Mouse (Mus musculus): Measurements from ENCODE around the gene Aasdhppt. TPM values are rescaled to one million over a fixed set of nuclear protein-coding genes. Genes with fewer than 3 reads are reported as not detected.

Gene Aasdhppt
- polyA plus RNA-seq, 1 experiment: 5.4 TPM

DNA sequence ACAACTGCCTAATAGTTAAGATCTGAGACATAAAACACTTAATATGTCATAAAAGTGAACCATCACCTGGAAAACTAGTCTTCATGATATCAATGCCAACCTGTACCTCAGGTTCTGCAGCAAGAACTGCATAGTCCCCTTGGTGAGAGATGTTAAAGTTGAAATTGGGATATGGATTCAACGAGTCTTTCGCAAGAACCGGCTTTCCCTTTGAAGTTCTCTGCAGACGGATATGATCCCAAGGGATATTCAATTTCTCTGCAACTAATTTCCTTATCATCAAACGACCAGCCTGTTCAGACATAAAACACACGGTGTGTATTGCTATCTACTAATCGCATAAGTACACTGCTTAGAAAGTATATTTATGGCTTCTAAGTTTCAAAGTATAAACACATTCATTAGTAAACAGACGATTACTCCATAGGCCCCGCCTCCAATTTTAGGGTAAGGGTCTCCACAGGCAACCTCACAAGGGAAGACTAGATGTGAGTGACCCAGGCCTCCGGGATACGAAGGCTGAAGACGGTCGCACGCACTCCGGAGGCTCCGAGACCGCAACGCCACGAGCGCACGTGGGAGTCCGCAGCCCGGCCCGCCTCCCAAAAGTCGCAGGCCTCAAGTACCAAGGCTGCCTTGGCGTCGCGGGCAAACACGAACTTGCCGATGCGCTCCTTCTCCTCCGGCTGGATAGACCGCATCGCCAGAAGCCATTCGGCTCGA, 482 bp downstream of the Aasdhppt start:
- TF ChIP-seq POLR2A (IDR thresholded peaks at IDR 0.05; ENCODE audit: low read depth, low read length) (no peak), CTCF (conservative IDR thresholded peaks at IDR 0.05; ENCODE audit: insufficient read depth, insufficient read length, low read depth, low read length) (no peak)
- under 1% methylated on average over 36 of the region's 36 CpGs for WGBS
- Histone ChIP-seq H3K36me3 (ENCODE audit: control insufficient read depth, insufficient read depth, low read length) (no peaks in the 10 kb centered on the region), H3K4me1 (ENCODE audit: control insufficient read depth, insufficient read depth, low read length) (peaks cover 8% of the 10 kb centered on the region), H3K27ac (ENCODE audit: insufficient read depth, low read depth, low read length) (peak overlapping the region; percentile 26), H3K27me3 (replicated peaks; ENCODE audit: control insufficient read depth, insufficient read depth, low read length) (no peaks in the 10 kb centered on the region), H3K4me3 (ENCODE audit: insufficient read depth, low read depth, low read length) (peak overlapping the region; percentile 70)
- peak; percentile 4 for DNase-seq

DNA sequence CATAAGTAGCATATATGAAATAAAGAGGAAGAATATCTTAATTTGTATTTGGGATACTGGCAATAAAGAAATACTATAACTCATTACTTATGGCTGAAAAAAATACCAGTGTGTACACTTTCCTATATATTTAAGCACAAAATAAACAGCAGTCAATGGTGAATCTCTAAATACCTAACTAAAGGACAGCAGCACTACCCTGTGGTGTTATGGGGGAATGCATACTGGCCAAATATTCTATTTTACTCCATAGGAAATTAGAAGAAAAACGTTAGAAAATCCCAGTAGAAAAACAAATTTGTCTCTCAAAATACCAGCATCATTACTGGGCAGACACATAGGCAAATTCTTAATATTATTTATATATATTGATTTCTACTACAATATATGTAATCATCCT, 4.4 kb downstream of the Aasdhppt start:
- TF ChIP-seq POLR2A (IDR thresholded peaks at IDR 0.05; ENCODE audit: low read depth, low read length): no peak
- TF ChIP-seq CTCF (conservative IDR thresholded peaks at IDR 0.05; ENCODE audit: insufficient read depth, insufficient read length, low read depth, low read length): no peak
- no peak overlapping the region for H3K4me3 ChIP-seq (ENCODE audit: insufficient read depth, low read depth, low read length)
- peaks cover 3% of the 10 kb centered on the region; the same call in 1 of the 2 replicates for H3K4me1 ChIP-seq (ENCODE audit: control insufficient read depth, insufficient read depth, low read length)
- DNase-seq: no peak
- peaks cover 1% of the 10 kb centered on the region; the same call in 1 of the 2 replicates for H3K36me3 ChIP-seq (ENCODE audit: control insufficient read depth, insufficient read depth, low read length)
- H3K27ac ChIP-seq (ENCODE audit: insufficient read depth, low read depth, low read length): no peak overlapping the region
- H3K27me3 ChIP-seq (replicated peaks; ENCODE audit: control insufficient read depth, insufficient read depth, low read length): no peaks in the 10 kb centered on the region
- 24% methylated on average over 1 of the region's 1 CpGs for WGBS

DNA sequence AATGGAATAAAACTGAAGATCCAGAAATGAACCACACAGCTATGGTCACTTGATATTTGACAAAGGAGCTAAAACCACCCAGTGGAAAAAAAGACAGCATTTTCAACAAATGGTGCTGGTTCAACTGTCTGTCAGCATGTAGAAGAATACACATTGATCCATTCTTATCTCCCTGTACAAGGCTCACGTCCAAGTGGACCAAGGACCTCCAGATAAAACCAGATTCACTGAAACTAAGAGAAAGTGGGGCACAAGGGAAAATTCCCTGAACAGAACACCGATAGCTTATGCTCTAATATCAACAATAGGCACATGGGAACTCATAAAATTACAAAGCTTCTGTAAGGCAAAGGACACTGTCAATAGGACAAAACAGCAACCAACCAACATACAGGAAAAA, 8.8 kb downstream of the Aasdhppt start:
- TF ChIP-seq CTCF (conservative IDR thresholded peaks at IDR 0.05; ENCODE audit: insufficient read depth, insufficient read length, low read depth, low read length) (no peak), POLR2A (IDR thresholded peaks at IDR 0.05; ENCODE audit: low read depth, low read length) (no peak)
- H3K4me1 ChIP-seq (ENCODE audit: control insufficient read depth, insufficient read depth, low read length): no peaks in the 10 kb centered on the region
- H3K27ac ChIP-seq (ENCODE audit: insufficient read depth, low read depth, low read length): no peak overlapping the region
- no peak overlapping the region for H3K4me3 ChIP-seq (ENCODE audit: insufficient read depth, low read depth, low read length)
- no peak for DNase-seq
- 92% methylated on average over 2 of the region's 2 CpGs for whole genome bisulfite sequencing
- H3K27me3 ChIP-seq (replicated peaks; ENCODE audit: control insufficient read depth, insufficient read depth, low read length): no peaks in the 10 kb centered on the region
- peaks cover 3% of the 10 kb centered on the region for H3K36me3 ChIP-seq (ENCODE audit: control insufficient read depth, insufficient read depth, low read length)

DNA sequence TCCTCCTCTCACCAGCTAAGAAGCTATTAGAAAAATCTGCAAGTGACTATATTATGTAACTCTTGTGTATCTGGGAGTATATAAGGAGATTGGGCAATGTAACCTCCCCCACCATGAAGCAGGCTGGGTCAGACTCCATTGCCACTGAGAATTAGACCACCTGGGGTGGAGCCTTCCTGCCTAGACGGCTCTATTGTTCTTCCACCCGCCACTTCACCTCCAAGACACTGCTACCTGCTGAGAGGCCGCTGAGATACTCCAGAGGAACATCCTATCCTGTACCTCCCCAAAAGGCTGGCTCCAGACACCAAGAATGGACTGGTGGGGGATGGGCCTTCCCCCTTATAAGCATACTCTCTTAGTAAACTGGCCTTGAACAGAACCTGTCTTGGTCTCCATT, 25.4 kb downstream of the Aasdhppt start:
- Histone ChIP-seq H3K27ac (ENCODE audit: insufficient read depth, low read depth, low read length) (no peak overlapping the region), H3K4me3 (ENCODE audit: insufficient read depth, low read depth, low read length) (no peak overlapping the region), H3K4me1 (ENCODE audit: control insufficient read depth, insufficient read depth, low read length) (no peaks in the 10 kb centered on the region), H3K27me3 (replicated peaks; ENCODE audit: control insufficient read depth, insufficient read depth, low read length) (no peaks in the 10 kb centered on the region), H3K36me3 (ENCODE audit: control insufficient read depth, insufficient read depth, low read length) (no peaks in the 10 kb centered on the region; the same call in 1 of the 2 replicates)
- WGBS: 42% methylated on average over 3 of the region's 3 CpGs
- TF ChIP-seq CTCF (conservative IDR thresholded peaks at IDR 0.05; ENCODE audit: insufficient read depth, insufficient read length, low read depth, low read length) (no peak), POLR2A (IDR thresholded peaks at IDR 0.05; ENCODE audit: low read depth, low read length) (no peak)
- DNase-seq: no peak

DNA sequence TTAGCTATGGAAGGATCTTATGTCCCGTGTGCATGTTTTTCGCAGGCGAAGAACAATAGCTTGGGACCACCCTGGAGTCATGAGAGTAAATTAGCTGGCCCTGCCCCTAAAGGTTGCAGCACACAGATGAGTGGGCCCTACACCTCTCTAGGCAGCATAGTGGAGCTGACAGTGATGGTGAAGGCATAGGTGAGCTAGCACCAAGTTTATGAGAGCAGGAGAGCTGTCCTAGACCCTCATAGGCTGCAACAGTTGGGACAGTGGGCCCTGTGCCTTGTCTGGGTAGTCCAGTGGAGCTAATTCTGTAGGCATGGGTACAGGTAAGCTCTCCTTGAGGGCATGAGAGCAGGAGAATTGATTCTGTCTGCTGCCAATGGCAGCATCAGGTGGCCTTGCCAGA, 42.4 kb downstream of the Aasdhppt start:
- no peak for DNase-seq
- no peaks in the 10 kb centered on the region for H3K36me3 ChIP-seq (ENCODE audit: control insufficient read depth, insufficient read depth, low read length)
- no peak for TF ChIP-seq POLR2A (IDR thresholded peaks at IDR 0.05; ENCODE audit: low read depth, low read length)
- TF ChIP-seq CTCF (conservative IDR thresholded peaks at IDR 0.05; ENCODE audit: insufficient read depth, insufficient read length, low read depth, low read length): no peak
- H3K27me3 ChIP-seq (replicated peaks; ENCODE audit: control insufficient read depth, insufficient read depth, low read length): no peaks in the 10 kb centered on the region
- WGBS: over 99% methylated on average over 3 of the region's 3 CpGs
- H3K4me3 ChIP-seq (ENCODE audit: insufficient read depth, low read depth, low read length): no peak overlapping the region
- no peak overlapping the region for H3K27ac ChIP-seq (ENCODE audit: insufficient read depth, low read depth, low read length)
- H3K4me1 ChIP-seq (ENCODE audit: control insufficient read depth, insufficient read depth, low read length): no peaks in the 10 kb centered on the region

DNA sequence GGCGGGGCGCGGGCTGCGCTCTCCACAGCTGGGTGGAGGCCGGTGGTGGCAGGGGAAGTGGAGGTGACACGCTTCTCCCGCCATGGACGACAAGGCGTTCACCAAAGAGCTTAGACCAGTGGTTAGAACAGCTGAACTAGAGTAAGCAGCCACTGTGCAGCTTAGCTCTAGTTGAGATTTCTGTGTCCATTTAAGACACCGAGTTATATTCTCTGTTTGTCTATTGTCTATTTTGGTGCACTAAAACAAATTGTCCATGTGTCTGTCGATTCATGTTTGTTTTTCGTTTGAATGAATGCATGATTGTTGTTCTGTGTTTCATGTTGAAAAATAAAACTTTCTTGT, 48.6 kb downstream of the Aasdhppt start:
- Histone ChIP-seq H3K4me3 (ENCODE audit: insufficient read depth, low read depth, low read length) (no peak overlapping the region), H3K36me3 (ENCODE audit: control insufficient read depth, insufficient read depth, low read length) (no peaks in the 10 kb centered on the region), H3K27ac (ENCODE audit: insufficient read depth, low read depth, low read length) (no peak overlapping the region), H3K4me1 (ENCODE audit: control insufficient read depth, insufficient read depth, low read length) (no peaks in the 10 kb centered on the region), H3K27me3 (replicated peaks; ENCODE audit: control insufficient read depth, insufficient read depth, low read length) (no peaks in the 10 kb centered on the region)
- WGBS: 69% methylated on average over 12 of the region's 12 CpGs
- no peak for DNase-seq
- TF ChIP-seq CTCF (conservative IDR thresholded peaks at IDR 0.05; ENCODE audit: insufficient read depth, insufficient read length, low read depth, low read length) (no peak), POLR2A (IDR thresholded peaks at IDR 0.05; ENCODE audit: low read depth, low read length) (no peak)

DNA sequence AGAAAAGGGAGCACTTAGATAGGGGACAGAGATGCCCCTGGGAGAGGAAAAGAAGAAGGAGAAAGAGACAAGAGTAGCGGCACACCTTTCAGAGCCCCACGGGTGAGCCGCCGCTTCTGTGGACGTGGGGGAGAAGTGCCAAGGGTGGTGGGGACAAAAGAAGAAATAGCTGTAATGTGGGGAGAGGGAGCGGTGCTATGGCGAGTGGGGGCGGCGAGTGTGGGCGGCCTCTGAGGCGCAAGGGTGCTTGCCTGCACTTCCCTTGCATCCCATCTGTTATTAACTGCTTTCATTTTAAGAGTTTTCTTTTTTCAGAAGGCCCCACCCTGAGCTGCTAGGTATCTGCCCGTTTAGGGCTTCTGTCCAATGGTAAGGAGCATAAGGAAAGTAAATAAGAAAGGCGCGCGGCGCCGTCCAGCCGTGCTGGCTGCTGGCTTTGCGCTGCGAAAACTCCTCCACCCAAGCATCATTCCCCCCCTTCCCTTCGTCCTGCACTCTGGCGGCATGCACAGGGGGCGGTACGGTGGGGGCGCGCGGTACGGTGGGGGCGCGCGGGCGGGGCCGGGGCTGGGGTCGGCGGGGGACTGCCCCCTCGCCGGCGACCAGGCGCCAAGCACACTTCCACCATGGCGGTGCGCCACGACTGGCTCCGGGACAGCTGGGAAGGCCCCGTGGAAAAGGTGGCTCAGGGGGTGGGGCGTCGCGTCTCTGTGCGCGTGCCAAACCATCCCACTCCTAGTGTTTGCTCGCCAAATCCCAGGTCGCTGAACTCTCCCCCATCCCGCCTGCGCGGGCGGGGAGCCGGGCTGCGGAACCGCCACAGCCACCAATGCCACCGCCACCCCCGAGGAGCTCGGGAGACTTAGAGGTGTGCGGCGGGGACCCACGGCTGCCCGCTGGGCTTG, 49.2 kb downstream of the Aasdhppt start:
- Histone ChIP-seq H3K27me3 (replicated peaks; ENCODE audit: control insufficient read depth, insufficient read depth, low read length) (no peaks in the 10 kb centered on the region), H3K4me1 (ENCODE audit: control insufficient read depth, insufficient read depth, low read length) (no peaks in the 10 kb centered on the region), H3K36me3 (ENCODE audit: control insufficient read depth, insufficient read depth, low read length) (no peaks in the 10 kb centered on the region), H3K27ac (ENCODE audit: insufficient read depth, low read depth, low read length) (no peak overlapping the region), H3K4me3 (ENCODE audit: insufficient read depth, low read depth, low read length) (no peak overlapping the region)
- no peak for DNase-seq
- TF ChIP-seq CTCF (conservative IDR thresholded peaks at IDR 0.05; ENCODE audit: insufficient read depth, insufficient read length, low read depth, low read length) (no peak), POLR2A (IDR thresholded peaks at IDR 0.05; ENCODE audit: low read depth, low read length) (no peak)
- 61% methylated on average over 65 of the region's 65 CpGs for WGBS
